Mouse (Mus musculus): ENCODE data around the gene Mfsd9. TPM values are rescaled to one million over a fixed set of nuclear protein-coding genes. Genes with fewer than 3 reads are reported as not detected.

The Mfsd9 gene
- polyA plus RNA-seq, 1 experiment, result 1.2 TPM

DNA sequence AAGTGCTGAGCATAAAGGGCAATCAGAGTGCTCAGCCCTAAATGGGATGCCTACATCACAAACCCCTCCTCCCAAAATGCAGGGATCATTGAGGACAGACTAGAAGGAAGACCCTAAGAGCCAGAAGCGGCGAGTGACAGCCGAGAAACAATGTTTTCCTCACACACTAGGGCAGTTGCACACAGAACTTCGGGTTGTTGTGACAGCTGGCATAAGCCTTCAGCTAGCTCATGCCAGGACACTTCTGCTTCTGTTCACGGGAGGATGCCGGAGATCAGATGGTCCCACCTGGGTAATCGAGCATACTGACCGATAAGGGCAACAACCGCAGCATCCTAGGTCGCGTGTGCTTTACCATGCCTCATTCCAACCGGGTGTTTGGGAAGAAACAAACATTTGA is 13.6 kb upstream of the Mfsd9 start:
- no peaks in the 10 kb centered on the region for H3K36me3 ChIP-seq (ENCODE audit: control insufficient read depth, insufficient read depth)

DNA sequence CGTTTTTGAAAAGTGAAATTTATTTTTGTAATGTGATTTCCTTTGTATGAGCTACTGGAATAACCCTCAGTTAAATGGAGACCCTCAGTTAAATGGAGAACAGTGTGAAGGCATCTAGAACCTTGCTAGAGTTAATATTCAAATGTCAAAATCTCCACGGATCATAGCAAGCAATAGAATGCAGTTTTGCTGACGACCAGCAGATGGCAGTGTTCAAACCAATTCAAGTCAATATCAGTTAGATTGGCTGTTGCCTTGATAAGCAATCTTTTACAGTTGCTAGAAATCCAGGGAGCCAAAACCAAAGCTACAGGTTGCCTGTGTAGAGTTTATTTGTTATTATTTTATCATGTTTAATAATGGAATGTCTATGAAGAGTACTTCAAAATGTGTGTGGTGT is 12.3 kb upstream of the Mfsd9 start:
- Histone ChIP-seq H3K4me3 (ENCODE audit: insufficient read depth, poor library complexity, severe bottlenecking) (no peak overlapping the region), H3K27me3 (ENCODE audit: control insufficient read depth, insufficient read depth, insufficient read length) (no peaks in the 10 kb centered on the region), H3ac (ENCODE audit: control insufficient read depth, insufficient read length, low read depth) (no peak overlapping the region), H3K36me3 (ENCODE audit: control insufficient read depth, insufficient read depth) (no peaks in the 10 kb centered on the region), H3K79me3 (ENCODE audit: low read depth) (no peaks in the 10 kb centered on the region), H3K79me2 (ENCODE audit: control insufficient read depth, insufficient read depth) (no peaks in the 10 kb centered on the region)
- TF ChIP-seq MYOD1 (IDR thresholded peaks at IDR 0.05; ENCODE audit: control insufficient read depth, insufficient read length, low read depth), result no peak
- TF ChIP-seq CTCF (IDR thresholded peaks at IDR 0.05; ENCODE audit: control insufficient read depth, insufficient read depth, insufficient read length), result peak; percentile 26

More for the DNA sequence above, 13.6 kb upstream of the Mfsd9 start:
- no peak overlapping the region for H3ac ChIP-seq (ENCODE audit: control insufficient read depth, insufficient read length, low read depth)
- H3K27me3 ChIP-seq (ENCODE audit: control insufficient read depth, insufficient read depth, insufficient read length), result no peaks in the 10 kb centered on the region
- H3K79me2 ChIP-seq (ENCODE audit: control insufficient read depth, insufficient read depth), result no peaks in the 10 kb centered on the region
- no peaks in the 10 kb centered on the region for H3K79me3 ChIP-seq (ENCODE audit: low read depth)
- no peak overlapping the region for H3K4me3 ChIP-seq (ENCODE audit: insufficient read depth, poor library complexity, severe bottlenecking)
- TF ChIP-seq CEBPB (IDR thresholded peaks at IDR 0.05; ENCODE audit: low read depth) (no peak), USF1 (IDR thresholded peaks at IDR 0.05; ENCODE audit: low read depth) (no peak), MYOG (IDR thresholded peaks at IDR 0.05; ENCODE audit: control insufficient read depth, extremely low read depth, insufficient read length) (no peak), CTCF (IDR thresholded peaks at IDR 0.05; ENCODE audit: control insufficient read depth, insufficient read depth, insufficient read length) (no peak), FOSL1 (IDR thresholded peaks at IDR 0.05; ENCODE audit: insufficient read depth, low read length, poor library complexity, severe bottlenecking) (no peak), MYOD1 (IDR thresholded peaks at IDR 0.05; ENCODE audit: control insufficient read depth, insufficient read length, low read depth) (no peak), MAX (IDR thresholded peaks at IDR 0.05) (no peak)

DNA sequence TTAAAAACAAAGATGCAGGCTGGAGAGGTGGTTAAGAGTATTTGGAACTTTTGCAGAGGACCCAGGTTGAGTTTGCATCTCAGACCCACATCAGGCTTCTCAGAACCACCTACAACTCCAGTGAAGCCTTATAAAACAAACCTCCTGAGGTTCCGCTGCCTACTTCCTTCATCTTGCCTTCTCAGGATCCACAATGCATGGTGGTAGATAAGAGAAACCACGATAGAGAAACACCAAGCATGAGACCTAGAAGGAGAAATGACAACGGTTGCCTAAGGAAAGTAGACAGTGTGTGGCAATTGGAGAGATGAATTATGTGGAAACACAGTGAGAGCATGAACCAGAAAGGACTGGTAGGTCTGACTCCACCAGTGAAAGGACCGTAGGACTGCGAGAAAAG is 10.4 kb upstream of the Mfsd9 start:
- no peaks in the 10 kb centered on the region for H3K79me3 ChIP-seq (ENCODE audit: low read depth)
- H3K27me3 ChIP-seq (ENCODE audit: control insufficient read depth, insufficient read depth, insufficient read length), result no peaks in the 10 kb centered on the region
- TF ChIP-seq MYOG (IDR thresholded peaks at IDR 0.05; ENCODE audit: control insufficient read depth, extremely low read depth, insufficient read length), result no peak
- TF ChIP-seq CTCF (IDR thresholded peaks at IDR 0.05; ENCODE audit: control insufficient read depth, insufficient read depth, insufficient read length), result no peak
- no peak for TF ChIP-seq MYOD1 (IDR thresholded peaks at IDR 0.05; ENCODE audit: control insufficient read depth, insufficient read length, low read depth)
- no peak for TF ChIP-seq MAX (IDR thresholded peaks at IDR 0.05)
- TF ChIP-seq CEBPB (IDR thresholded peaks at IDR 0.05; ENCODE audit: low read depth), result no peak
- no peak for TF ChIP-seq USF1 (IDR thresholded peaks at IDR 0.05; ENCODE audit: low read depth)
- TF ChIP-seq FOSL1 (IDR thresholded peaks at IDR 0.05; ENCODE audit: insufficient read depth, low read length, poor library complexity, severe bottlenecking), result no peak
- no peaks in the 10 kb centered on the region for H3K79me2 ChIP-seq (ENCODE audit: control insufficient read depth, insufficient read depth)
- no peaks in the 10 kb centered on the region for H3K36me3 ChIP-seq (ENCODE audit: control insufficient read depth, insufficient read depth)
- no peak overlapping the region for H3ac ChIP-seq (ENCODE audit: control insufficient read depth, insufficient read length, low read depth)
- no peak overlapping the region for H3K4me3 ChIP-seq (ENCODE audit: insufficient read depth, poor library complexity, severe bottlenecking)

DNA sequence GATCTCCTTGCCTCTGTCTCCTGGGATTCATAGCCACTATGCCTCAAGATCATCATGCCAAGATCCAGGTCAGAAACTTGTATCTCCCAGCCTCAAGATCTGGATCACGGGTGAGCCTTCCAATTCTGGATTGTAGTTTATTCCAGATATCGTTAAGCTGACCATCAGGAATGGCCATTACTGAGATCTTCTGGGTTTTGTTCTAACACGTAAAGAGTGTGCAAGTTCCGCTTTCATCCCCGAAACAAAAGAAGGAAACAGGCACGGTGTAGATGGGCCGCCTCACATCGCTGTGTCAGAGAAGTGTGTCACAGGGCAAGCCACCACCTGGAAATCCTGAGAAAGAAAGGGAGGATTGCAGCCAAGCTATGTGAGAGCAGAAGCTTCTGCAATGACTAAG is 8.6 kb upstream of the Mfsd9 start:
- Histone ChIP-seq H3K27me3 (ENCODE audit: control insufficient read depth, insufficient read depth, insufficient read length) (no peaks in the 10 kb centered on the region), H3K79me3 (ENCODE audit: low read depth) (no peaks in the 10 kb centered on the region), H3K4me3 (ENCODE audit: insufficient read depth, poor library complexity, severe bottlenecking) (no peak overlapping the region), H3K79me2 (ENCODE audit: control insufficient read depth, insufficient read depth) (no peaks in the 10 kb centered on the region), H3K36me3 (ENCODE audit: control insufficient read depth, insufficient read depth) (no peaks in the 10 kb centered on the region), H3ac (ENCODE audit: control insufficient read depth, insufficient read length, low read depth) (no peak overlapping the region)
- TF ChIP-seq MYOD1 (IDR thresholded peaks at IDR 0.05; ENCODE audit: control insufficient read depth, insufficient read length, low read depth) (no peak), MAX (IDR thresholded peaks at IDR 0.05) (no peak), FOSL1 (IDR thresholded peaks at IDR 0.05; ENCODE audit: insufficient read depth, low read length, poor library complexity, severe bottlenecking) (no peak), USF1 (IDR thresholded peaks at IDR 0.05; ENCODE audit: low read depth) (no peak), CEBPB (IDR thresholded peaks at IDR 0.05; ENCODE audit: low read depth) (no peak), CTCF (IDR thresholded peaks at IDR 0.05; ENCODE audit: control insufficient read depth, insufficient read depth, insufficient read length) (no peak), MYOG (IDR thresholded peaks at IDR 0.05; ENCODE audit: control insufficient read depth, extremely low read depth, insufficient read length) (no peak)

DNA sequence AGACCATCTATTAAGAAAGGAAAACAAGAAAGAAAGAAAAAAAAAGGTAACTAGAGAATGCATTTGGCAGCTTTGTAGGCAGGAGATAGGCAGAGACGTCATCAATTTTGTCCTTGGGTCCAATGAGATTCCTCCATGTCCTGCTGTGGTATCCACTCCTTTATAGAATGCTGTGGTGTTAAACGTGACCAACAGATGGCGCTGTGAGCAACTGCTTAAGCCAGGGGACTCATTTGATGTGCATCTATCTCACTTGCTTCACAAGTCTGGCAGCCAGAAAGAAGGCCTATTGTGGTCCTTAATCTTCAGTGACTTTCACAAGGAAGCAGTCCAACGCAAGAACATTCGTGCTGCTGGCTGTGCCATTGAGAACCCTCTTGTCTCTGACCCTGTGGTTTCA is 6.9 kb upstream of the Mfsd9 start:
- H3K36me3 ChIP-seq (ENCODE audit: control insufficient read depth, insufficient read depth), result no peaks in the 10 kb centered on the region
- no peaks in the 10 kb centered on the region for H3K27me3 ChIP-seq (ENCODE audit: control insufficient read depth, insufficient read depth, insufficient read length)
- H3K4me3 ChIP-seq (ENCODE audit: insufficient read depth, poor library complexity, severe bottlenecking), result no peak overlapping the region
- TF ChIP-seq CTCF (IDR thresholded peaks at IDR 0.05; ENCODE audit: control insufficient read depth, insufficient read depth, insufficient read length), result peak; percentile 44
- no peak for TF ChIP-seq MAX (IDR thresholded peaks at IDR 0.05)
- H3ac ChIP-seq (ENCODE audit: control insufficient read depth, insufficient read length, low read depth), result no peak overlapping the region
- no peaks in the 10 kb centered on the region for H3K79me2 ChIP-seq (ENCODE audit: control insufficient read depth, insufficient read depth)
- no peaks in the 10 kb centered on the region for H3K79me3 ChIP-seq (ENCODE audit: low read depth)

DNA sequence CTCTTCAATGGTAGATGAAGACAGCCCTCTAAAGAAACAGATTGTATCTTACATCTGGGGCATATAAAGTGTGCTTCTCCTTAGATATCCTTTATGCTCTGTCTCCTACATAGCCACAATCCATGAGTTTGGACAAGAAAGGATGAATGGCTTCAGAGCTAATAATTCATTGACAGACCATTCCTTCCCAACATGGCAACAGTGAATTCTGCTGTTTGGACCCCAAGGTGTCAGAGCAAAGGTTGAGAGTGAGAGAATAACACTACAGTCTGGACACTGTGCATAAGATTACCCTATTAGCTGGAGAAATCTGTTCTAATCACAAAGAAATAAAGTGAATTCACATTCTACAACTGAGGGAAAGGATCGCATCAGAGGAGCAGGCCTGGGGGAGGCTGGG is 5.0 kb upstream of the Mfsd9 start:
- H3K4me3 ChIP-seq (ENCODE audit: insufficient read depth, poor library complexity, severe bottlenecking), result no peak overlapping the region
- no peaks in the 10 kb centered on the region for H3K27me3 ChIP-seq (ENCODE audit: control insufficient read depth, insufficient read depth, insufficient read length)
- no peak for TF ChIP-seq CEBPB (IDR thresholded peaks at IDR 0.05; ENCODE audit: low read depth)
- TF ChIP-seq USF1 (IDR thresholded peaks at IDR 0.05; ENCODE audit: low read depth), result no peak
- TF ChIP-seq MAX (IDR thresholded peaks at IDR 0.05), result no peak
- no peak for TF ChIP-seq MYOD1 (IDR thresholded peaks at IDR 0.05; ENCODE audit: control insufficient read depth, insufficient read length, low read depth)
- TF ChIP-seq MYOG (IDR thresholded peaks at IDR 0.05; ENCODE audit: control insufficient read depth, extremely low read depth, insufficient read length), result no peak
- TF ChIP-seq FOSL1 (IDR thresholded peaks at IDR 0.05; ENCODE audit: insufficient read depth, low read length, poor library complexity, severe bottlenecking), result no peak
- TF ChIP-seq CTCF (IDR thresholded peaks at IDR 0.05; ENCODE audit: control insufficient read depth, insufficient read depth, insufficient read length), result no peak
- no peaks in the 10 kb centered on the region for H3K79me2 ChIP-seq (ENCODE audit: control insufficient read depth, insufficient read depth)
- H3ac ChIP-seq (ENCODE audit: control insufficient read depth, insufficient read length, low read depth), result no peak overlapping the region
- no peaks in the 10 kb centered on the region for H3K36me3 ChIP-seq (ENCODE audit: control insufficient read depth, insufficient read depth)
- H3K79me3 ChIP-seq (ENCODE audit: low read depth), result no peaks in the 10 kb centered on the region
